Mouse (Mus musculus) cerebellum, adult 2 months (tissue): Measurements from ENCODE around the gene Cep152.

ENCODE experiments used
- CTCF ChIP-seq: fragments of 200-500 bp; IDR thresholded peaks from 2 replicates; pipeline ENCODE4 v1.5.1; 2011; ENCODE audit warnings: low read depth, mild to moderate bottlenecking, control low read depth, low read length, moderate library complexity, borderline replicate concordance; ENCODE audit not compliant: insufficient read depth
- POLR2A ChIP-seq: fragments of 200-500 bp; IDR thresholded peaks from 2 replicates; pipeline ENCODE4 v1.6.1; 2011; ENCODE audit warnings: low read length, control low read depth, borderline replicate concordance; ENCODE audit not compliant: insufficient read depth

DNA sequence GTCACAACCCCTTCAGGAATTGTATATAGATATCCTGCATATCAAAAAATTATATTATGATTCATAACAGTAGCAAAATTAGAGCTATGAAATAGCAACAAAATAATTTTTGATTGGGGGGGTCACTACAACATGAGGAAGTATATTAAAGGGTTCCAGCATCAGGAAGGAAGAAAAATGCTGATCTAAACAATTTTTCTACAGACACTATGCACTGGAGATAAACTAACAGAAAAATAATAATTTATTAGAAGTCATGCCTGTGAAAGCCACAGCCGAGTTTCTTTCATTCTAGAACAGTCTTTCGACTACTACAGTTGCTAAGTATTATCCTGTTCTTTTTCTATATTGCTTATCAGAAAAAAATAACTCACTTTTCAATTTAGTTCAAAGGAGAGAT, 99.4 kb downstream of the Cep152 start:
- no peak for TF ChIP-seq CTCF
- TF ChIP-seq POLR2A, result no peak
